Mouse (Mus musculus) heart, postnatal 0 days (tissue): Measurements from ENCODE around the gene Fbxl13. TPM values are rescaled to one million over a fixed set of nuclear protein-coding genes. Genes with fewer than 3 reads are reported as not detected.

ENCODE experiments used
- ATAC-seq: fragments of 200-750 bp; cut with Nextera tagmentation; 2 replicates; pipeline ENCODE4 v1.8.0; 2017; ENCODE audit warnings: low read depth, moderate number of reproducible peaks, moderate library complexity; ENCODE audit not compliant: insufficient read depth
- DNase-seq: peaks from one replicate; pipeline ENCODE4 v3.0.0-alpha.2; 2016; ENCODE audit warnings: low spot score
- H3K27ac ChIP-seq: fragments of 300-500 bp; sonication (generic); 2 replicates; pipeline ENCODE4 v1.5.1; 2014; ENCODE audit warnings: low read depth, mild to moderate bottlenecking
- H3K27me3 ChIP-seq: fragments of 300-500 bp; sonication (generic); 2 replicates; pipeline ENCODE4 v1.6.1; 2014; ENCODE audit warnings: low read length, mixed read lengths; ENCODE audit not compliant: control insufficient read depth, insufficient read depth
- H3K36me3 ChIP-seq: fragments of 300-500 bp; sonication (generic); replicated peaks from 2 replicates; pipeline ENCODE4 v1.6.1; 2014; ENCODE audit warnings: low read length, mixed read lengths; ENCODE audit not compliant: control insufficient read depth, insufficient read depth
- H3K4me1 ChIP-seq: fragments of 300-500 bp; sonication (generic); 2 replicates; pipeline ENCODE4 v1.6.1; 2014; ENCODE audit warnings: antibody characterized with exemption; ENCODE audit not compliant: control insufficient read depth, insufficient read depth
- H3K4me2 ChIP-seq: fragments of 300-500 bp; sonication (generic); 2 replicates; pipeline ENCODE4 v1.6.1; 2014; ENCODE audit warnings: low read depth, mild to moderate bottlenecking, low read length, moderate library complexity
- H3K4me3 ChIP-seq: fragments of 300-500 bp; sonication (generic); 2 replicates; pipeline ENCODE4 v1.5.1; 2014; ENCODE audit warnings: low read depth, low read length
- H3K9ac ChIP-seq: fragments of 300-500 bp; sonication (generic); replicated peaks from 2 replicates; pipeline ENCODE4 v1.6.1; 2014; ENCODE audit warnings: low read depth, low read length, mixed read lengths
- H3K9me3 ChIP-seq: fragments of 300-500 bp; sonication (generic); replicated peaks from 2 replicates; pipeline ENCODE4 v1.6.1; 2016; ENCODE audit warnings: low read length; ENCODE audit not compliant: control insufficient read depth
- CTCF ChIP-seq: IDR thresholded peaks from 2 replicates; pipeline ENCODE4 v1.5.1; 2016; ENCODE audit warnings: antibody characterized with exemption, control low read depth, low read depth
- EP300 ChIP-seq: IDR thresholded peaks from 2 replicates; pipeline ENCODE4 v1.6.1; 2016; ENCODE audit warnings: antibody characterized with exemption, low read depth
- WGBS: fragments of 180-500 bp; shearing (Covaris S2); extraction: QIAGEN DNeasy Blood & Tissue Kit; methylation state at CpG from one replicate; pipeline ENCODE4 v1.1.7; 2014; 5-methylcytosine and 5-hydroxymethylcytosine counted together
- polyA plus RNA-seq: library from polyadenylated mRNA; unstranded; fragments of >200 nt; fragmentation: Nextera tagmentation; extraction: Ambion mirVana; gene quantifications from 2 replicates; pipeline ENCODE4 v1.2.1, GENCODE M21; 2015
- total RNA-seq: library from RNA; depleted of rRNA; stranded (reverse); fragments of >200 nt; gene quantifications from 2 replicates; pipeline ENCODE4 v1.2.3, GENCODE M21; 2014; ENCODE audit warnings: low replicate concordance

Gene Fbxl13
- total and polyA plus RNA-seq, 2 experiments from 2014 or later = 0.15 TPM; not detected in 1

GRCm38 (mm10) chr5:21656912-21657311, 11.5 kb upstream of the Fbxl13 start:
- TF ChIP-seq EP300 = no peak
- no peak for TF ChIP-seq CTCF
- Histone ChIP-seq H3K36me3 (peaks cover 54% of the 10 kb centered on the region), H3K4me2 (no peak overlapping the region), H3K4me1 (no peaks in the 10 kb centered on the region), H3K4me3 (no peak overlapping the region), H3K9ac (no peak overlapping the region), H3K27ac (no peak overlapping the region), H3K27me3 (no peaks in the 10 kb centered on the region), H3K9me3 (no peaks in the 10 kb centered on the region)
- DNase-seq (no peak), ATAC-seq (no peak)
- WGBS = 86% methylated on average over 9 of the region's 9 CpGs

- H3K9ac ChIP-seq = no peak overlapping the region
- no peaks in the 10 kb centered on the region for H3K4me1 ChIP-seq
- no peaks in the 10 kb centered on the region for H3K9me3 ChIP-seq
- no peaks in the 10 kb centered on the region for H3K27me3 ChIP-seq
- TF ChIP-seq CTCF = no peak
- no peak for TF ChIP-seq EP300
- no peak overlapping the region for H3K4me2 ChIP-seq
- no peak overlapping the region for H3K27ac ChIP-seq
- 73% methylated on average over 7 of the region's 7 CpGs for WGBS
- H3K4me3 ChIP-seq = no peak overlapping the region
- H3K36me3 ChIP-seq = peaks cover 64% of the 10 kb centered on the region
- DNase-seq (no peak), ATAC-seq (no peak)
Observed at GRCm38 (mm10) chr5:21651885-21652612, 6.6 kb upstream of the Fbxl13 start.

- TF ChIP-seq CTCF = no peak
- TF ChIP-seq EP300 = no peak
- H3K9me3 ChIP-seq = no peaks in the 10 kb centered on the region
- H3K27ac ChIP-seq = no peak overlapping the region
- peaks cover 8% of the 10 kb centered on the region for H3K4me1 ChIP-seq
- peaks cover 60% of the 10 kb centered on the region for H3K36me3 ChIP-seq
- WGBS = 72% methylated on average over 2 of the region's 2 CpGs
- H3K9ac ChIP-seq = no peak overlapping the region
- no peaks in the 10 kb centered on the region for H3K27me3 ChIP-seq
- no peak overlapping the region for H3K4me3 ChIP-seq
- DNase-seq (no peak), ATAC-seq (no peak)
- no peak overlapping the region for H3K4me2 ChIP-seq
Observed at GRCm38 (mm10) chr5:21650736-21651135, 5.3 kb upstream of the Fbxl13 start.

- no peak for DNase-seq
- peak overlapping the region; percentile 72 for H3K27ac ChIP-seq
- peaks cover 30% of the 10 kb centered on the region for H3K36me3 ChIP-seq
- peak overlapping the region; percentile 96 for H3K4me2 ChIP-seq
- no peaks in the 10 kb centered on the region for H3K9me3 ChIP-seq
- no peak for TF ChIP-seq EP300
- no peak for TF ChIP-seq CTCF
- ATAC-seq = peak; percentile 15
- WGBS = 1% methylated on average over 23 of the region's 25 CpGs
- peak overlapping the region; percentile 77 for H3K4me3 ChIP-seq
- H3K27me3 ChIP-seq = no peaks in the 10 kb centered on the region
- H3K9ac ChIP-seq = peak overlapping the region; percentile 85
- H3K4me1 ChIP-seq = peaks cover 13% of the 10 kb centered on the region
Observed at GRCm38 (mm10) chr5:21646133-21646491, 678 bp upstream of the Fbxl13 start.

GRCm38 (mm10) chr5:21644891-21645438, 469 bp downstream of the Fbxl13 start:
- Histone ChIP-seq H3K9me3 (no peaks in the 10 kb centered on the region), H3K27me3 (no peaks in the 10 kb centered on the region), H3K36me3 (peaks cover 19% of the 10 kb centered on the region), H3K4me2 (peak overlapping the region; percentile 96), H3K27ac (no peak overlapping the region), H3K4me3 (peak overlapping the region; percentile 77), H3K4me1 (peaks cover 13% of the 10 kb centered on the region), H3K9ac (no peak overlapping the region)
- TF ChIP-seq EP300 = no peak
- no peak; the same call in 1 of the 2 replicates for TF ChIP-seq CTCF
- no peak for DNase-seq
- 18% methylated on average over 14 of the region's 14 CpGs for WGBS
- no peak for ATAC-seq
